Mouse (Mus musculus) testis, postnatal 14 days (tissue): ENCODE measurements at regions not wholly inside any gene's neighbourhood (a gene's known extent, or its start where the extent isn't known, plus 50 kb on each side); places are given as distances from the start of the nearest gene placed in this dataset.

Experiments used
- DNase-seq: peaks from one replicate; pipeline ENCODE4 v3.0.0; 2021; ENCODE audit warnings: low spot score

GRCm38 (mm10) chr12:27499276-27499675 is 156.9 kb upstream of the Sox11 start:
- no peak for DNase-seq

- no peak for DNase-seq
These were observed 154.6 kb upstream of the Sox11 start for GRCm38 (mm10) chr12:27496826-27497557.

- no peak for DNase-seq
These were observed 149.9 kb upstream of the Sox11 start for GRCm38 (mm10) chr12:27492270-27492669.

- no peak for DNase-seq
These were observed 138.9 kb upstream of the Sox11 start for GRCm38 (mm10) chr12:27481230-27481629.

GRCm38 (mm10) chr12:27479601-27480001 is 137.2 kb upstream of the Sox11 start:
- no peak for DNase-seq

GRCm38 (mm10) chr12:27474631-27475030 is 132.3 kb upstream of the Sox11 start:
- no peak for DNase-seq

GRCm38 (mm10) chr12:27471557-27471956 is 129.2 kb upstream of the Sox11 start:
- no peak for DNase-seq

GRCm38 (mm10) chr12:27470346-27470745 is 128.0 kb upstream of the Sox11 start:
- DNase-seq = no peak

GRCm38 (mm10) chr12:27468782-27469181 is 126.4 kb upstream of the Sox11 start:
- no peak for DNase-seq

GRCm38 (mm10) chr12:27468141-27468540 is 125.8 kb upstream of the Sox11 start:
- DNase-seq = no peak

- DNase-seq = no peak
These were observed 123.3 kb upstream of the Sox11 start for GRCm38 (mm10) chr12:27465499-27466150.

- DNase-seq = no peak
These were observed 116.3 kb upstream of the Sox11 start for GRCm38 (mm10) chr12:27458674-27459073.

- no peak for DNase-seq
These were observed 95.4 kb upstream of the Sox11 start for GRCm38 (mm10) chr12:27437661-27438345.

- DNase-seq = no peak
These were observed 89.0 kb upstream of the Sox11 start for GRCm38 (mm10) chr12:27431338-27431737.

GRCm38 (mm10) chr12:27417387-27418009 is 75.1 kb upstream of the Sox11 start:
- no peak for DNase-seq

- no peak for DNase-seq
These were observed 68.2 kb upstream of the Sox11 start for GRCm38 (mm10) chr12:27410555-27410954.

GRCm38 (mm10) chr12:27408440-27408839 is 66.1 kb upstream of the Sox11 start:
- DNase-seq = no peak

GRCm38 (mm10) chr12:27399392-27399791 is 57.0 kb upstream of the Sox11 start:
- no peak for DNase-seq
